Mouse (Mus musculus) liver, embryonic 11.5 days (tissue): ENCODE results near the gene Cntnap2. TPM values are rescaled to one million over a fixed set of nuclear protein-coding genes. Genes with fewer than 3 reads are reported as not detected.
A peak's percentile ranks its signal among the peaks of the same experiment; 100 is the strongest.

Experiments used
- ATAC-seq: fragments of 200-750 bp; cut with Nextera tagmentation; replicated peaks from 2 replicates; pipeline ENCODE4 v1.8.0; 2017; ENCODE audit warnings: moderate number of reproducible peaks, mild to moderate bottlenecking, moderate TSS enrichment, moderate library complexity; ENCODE audit not compliant: low FRiP score
- DNase-seq: peaks from one replicate; pipeline ENCODE4 v3.0.0-alpha.2; 2017; ENCODE audit warnings: low spot score
- H3K27ac ChIP-seq: fragments of 300-500 bp; sonication (generic); 2 replicates; pipeline ENCODE4 v1.5.1; 2014; ENCODE audit warnings: mild to moderate bottlenecking, low read depth, low read length, control low read depth
- H3K27me3 ChIP-seq: fragments of 300-500 bp; sonication (generic); replicated peaks from 2 replicates; pipeline ENCODE4 v1.6.1; 2014; ENCODE audit warnings: low read length, mixed read lengths; ENCODE audit not compliant: control insufficient read depth, insufficient read depth
- H3K36me3 ChIP-seq: fragments of 300-500 bp; sonication (generic); 2 replicates; pipeline ENCODE4 v1.6.1; 2014; ENCODE audit warnings: mild to moderate bottlenecking, low read length, moderate library complexity, mixed read lengths; ENCODE audit not compliant: control insufficient read depth, insufficient read depth
- H3K4me1 ChIP-seq: fragments of 300-500 bp; sonication (generic); replicated peaks from 2 replicates; pipeline ENCODE4 v1.6.1; 2014; ENCODE audit warnings: low read length, mixed read lengths; ENCODE audit not compliant: control insufficient read depth, insufficient read depth
- H3K4me2 ChIP-seq: fragments of 300-500 bp; sonication (generic); 2 replicates; pipeline ENCODE4 v1.6.1; 2014; ENCODE audit warnings: mild to moderate bottlenecking, control low read depth, moderate library complexity
- H3K4me3 ChIP-seq: fragments of 300-500 bp; sonication (generic); 2 replicates; pipeline ENCODE4 v1.5.1; 2014; ENCODE audit warnings: low read depth, low read length, control low read depth
- H3K9ac ChIP-seq: fragments of 300-500 bp; sonication (generic); 2 replicates; pipeline ENCODE4 v1.6.1; 2014; ENCODE audit warnings: low read depth, low read length, control low read depth
- H3K9me3 ChIP-seq: fragments of 300-500 bp; sonication (generic); 2 replicates; pipeline ENCODE4 v1.6.1; 2016; ENCODE audit warnings: low read length, inconsistent platforms, mixed read lengths; ENCODE audit not compliant: control insufficient read depth
- WGBS: fragments of 180-500 bp; shearing (Covaris S2); extraction: QIAGEN DNeasy Blood & Tissue Kit; methylation state at CpG from one replicate; pipeline ENCODE4 v1.1.7; 2014; 5-methylcytosine and 5-hydroxymethylcytosine counted together
- polyA plus RNA-seq: library from polyadenylated mRNA; unstranded; fragments of >200 nt; fragmentation: Nextera tagmentation; extraction: Ambion mirVana; gene quantifications from 2 replicates; pipeline ENCODE4 v1.2.1, GENCODE M21; 2014

Cntnap2 gene
- polyA plus RNA-seq, 1 experiment from 2014 or later: 1.2 TPM

DNA sequence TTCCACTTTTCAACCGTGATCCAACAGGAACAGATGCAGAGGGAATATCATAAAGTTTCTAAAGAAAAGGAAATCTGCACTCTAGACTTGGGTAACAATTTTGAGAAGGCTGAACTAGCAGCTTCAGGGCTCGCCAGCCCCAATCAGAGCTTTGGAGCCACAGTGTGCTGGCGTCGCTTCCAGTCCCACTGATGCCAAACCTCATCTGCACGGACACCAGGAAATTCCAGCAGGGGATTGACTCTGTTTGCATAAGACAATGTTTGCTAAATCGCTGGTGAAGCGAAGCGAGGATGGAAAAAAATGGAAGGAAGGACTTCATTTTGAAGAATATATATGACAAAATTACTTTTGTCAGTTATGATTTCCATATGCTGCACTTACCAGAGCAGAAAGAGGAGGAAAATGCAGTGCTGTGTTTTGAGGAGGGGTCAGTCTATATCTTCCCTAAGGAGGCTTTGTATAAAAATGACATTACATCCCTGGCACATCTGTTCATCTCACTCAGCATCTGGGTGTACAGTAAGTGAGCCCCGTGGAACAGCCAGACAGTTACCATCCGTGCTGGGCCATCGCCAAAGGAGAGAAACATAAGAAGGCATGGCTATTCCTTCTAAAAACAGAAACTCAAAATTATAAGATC, 2245.8 kb downstream of the Cntnap2 start:
- peaks cover 6% of the 10 kb centered on the region; the same call in 1 of the 2 replicates for H3K4me1 ChIP-seq
- no peaks in the 10 kb centered on the region for H3K9me3 ChIP-seq
- no peaks in the 10 kb centered on the region for H3K36me3 ChIP-seq
- no peak overlapping the region for H3K9ac ChIP-seq
- ATAC-seq (no peak), DNase-seq (no peak)
- H3K27me3 ChIP-seq: no peaks in the 10 kb centered on the region
- 77% methylated on average over 11 of the region's 11 CpGs for WGBS
- no peak overlapping the region for H3K27ac ChIP-seq
- no peak overlapping the region for H3K4me2 ChIP-seq
- no peak overlapping the region for H3K4me3 ChIP-seq

DNA sequence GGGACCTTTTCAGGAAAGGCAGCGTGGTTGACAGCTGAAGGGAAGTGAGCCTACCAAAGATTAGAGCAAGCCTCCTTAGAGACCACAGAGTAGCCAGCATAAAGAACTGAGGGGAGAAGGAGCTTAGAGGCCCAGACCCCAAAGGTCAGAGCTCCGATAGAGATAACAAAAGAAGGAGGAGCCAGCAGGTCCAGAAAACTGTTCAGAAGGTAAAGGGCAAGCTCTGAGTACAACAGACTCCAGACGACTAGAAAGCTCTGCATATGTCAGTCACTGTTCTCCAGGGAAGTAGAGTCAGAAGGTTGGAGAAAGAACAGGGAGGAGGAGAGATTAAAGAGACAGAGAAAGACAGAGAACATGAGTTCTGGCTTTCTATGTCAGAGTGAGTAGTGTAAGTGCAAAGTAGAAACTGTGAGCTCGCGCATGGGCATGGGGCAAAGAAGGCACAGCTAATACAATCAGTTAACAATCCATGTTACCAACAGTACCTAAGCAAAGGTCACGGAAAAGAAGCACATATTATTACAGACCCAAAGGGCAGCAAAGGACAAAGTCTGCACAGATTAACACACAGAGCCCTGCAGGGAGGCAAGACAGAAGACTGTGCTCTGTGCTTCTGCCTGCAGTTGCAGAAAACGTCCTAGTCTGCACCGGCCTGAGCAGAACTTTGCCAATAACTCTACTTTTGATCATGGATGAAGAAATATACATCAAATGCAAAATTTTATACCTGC, 2247.1 kb downstream of the Cntnap2 start:
- peaks cover 6% of the 10 kb centered on the region; the same call in 1 of the 2 replicates for H3K4me1 ChIP-seq
- no peak overlapping the region for H3K27ac ChIP-seq
- no peaks in the 10 kb centered on the region for H3K36me3 ChIP-seq
- H3K4me3 ChIP-seq: no peak overlapping the region
- no peak for DNase-seq
- H3K9me3 ChIP-seq: no peaks in the 10 kb centered on the region
- WGBS: 55% methylated on average over 8 of the region's 8 CpGs
- no peaks in the 10 kb centered on the region for H3K27me3 ChIP-seq
- H3K4me2 ChIP-seq: no peak overlapping the region
- no peak for ATAC-seq
- H3K9ac ChIP-seq: no peak overlapping the region

GRCm38 (mm10) chr6:47306954-47307353, 2247.8 kb downstream of the Cntnap2 start:
- Histone ChIP-seq H3K27me3 (no peaks in the 10 kb centered on the region), H3K9me3 (no peaks in the 10 kb centered on the region), H3K4me1 (peaks cover 6% of the 10 kb centered on the region; the same call in 1 of the 2 replicates), H3K27ac (no peak overlapping the region), H3K36me3 (no peaks in the 10 kb centered on the region), H3K4me2 (no peak overlapping the region), H3K4me3 (no peak overlapping the region), H3K9ac (no peak overlapping the region)
- DNase-seq: no peak
- 84% methylated on average over 12 of the region's 12 CpGs for WGBS
- ATAC-seq: no peak

DNA sequence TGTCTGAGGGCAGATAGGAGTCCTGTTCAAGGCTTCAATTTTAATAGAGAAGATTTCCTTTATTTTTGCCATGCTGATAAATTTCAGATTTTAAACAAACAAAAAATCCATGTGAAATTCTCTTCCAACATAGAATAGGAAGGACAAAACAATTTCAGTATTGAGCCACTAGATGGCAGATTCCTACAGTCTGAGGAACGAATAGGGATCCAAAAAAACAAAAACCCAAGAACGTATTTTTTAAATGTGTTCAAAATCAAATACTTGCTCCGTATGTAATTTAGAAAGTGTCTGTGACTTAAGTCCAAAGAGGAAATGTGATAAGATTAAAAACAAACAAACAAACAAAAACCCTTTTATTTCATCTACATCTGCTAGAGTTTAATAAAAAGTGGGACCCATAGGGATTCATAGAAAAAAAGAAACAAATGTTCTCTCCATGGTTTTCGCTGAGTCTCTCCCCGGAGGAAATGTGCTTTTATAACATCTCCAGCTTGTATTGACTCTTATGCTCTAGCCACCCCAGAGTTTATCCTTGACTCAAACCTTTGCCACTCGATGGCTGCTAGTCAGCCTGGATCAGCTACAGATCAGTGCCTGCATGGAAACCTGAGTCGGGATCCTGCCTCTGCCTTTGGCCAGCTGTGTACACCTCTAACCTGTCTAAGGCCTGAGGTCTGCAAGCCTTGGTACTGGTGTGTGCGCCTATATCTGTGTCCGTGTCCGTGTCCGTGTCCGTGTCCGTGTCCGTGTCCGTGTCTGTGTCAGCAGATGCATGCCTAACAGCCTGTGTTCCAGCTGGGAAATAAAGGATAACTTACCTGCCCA, 2255.6 kb downstream of the Cntnap2 start:
- Histone ChIP-seq H3K4me2 (peak overlapping the region; percentile 6; the same call in 1 of the 2 replicates), H3K4me1 (0 out of 2 replicates have a peak, but pooled peaks cover 3% of the 10 kb centered on the region), H3K9me3 (no peaks in the 10 kb centered on the region), H3K36me3 (no peaks in the 10 kb centered on the region), H3K9ac (no peak overlapping the region), H3K27me3 (no peaks in the 10 kb centered on the region), H3K4me3 (no peak overlapping the region), H3K27ac (no peak overlapping the region)
- DNase-seq (no peak), ATAC-seq (no peak)
- 53% methylated on average over 15 of the region's 15 CpGs for WGBS

GRCm38 (mm10) chr6:47315454-47315853, 2256.3 kb downstream of the Cntnap2 start:
- 75% methylated on average over 2 of the region's 2 CpGs for WGBS
- Histone ChIP-seq H3K4me3 (no peak overlapping the region), H3K9me3 (no peaks in the 10 kb centered on the region), H3K4me1 (0 out of 2 replicates have a peak, but pooled peaks cover 3% of the 10 kb centered on the region), H3K9ac (no peak overlapping the region), H3K27me3 (no peaks in the 10 kb centered on the region), H3K27ac (no peak overlapping the region), H3K36me3 (no peaks in the 10 kb centered on the region), H3K4me2 (no peak overlapping the region)
- ATAC-seq: no peak
- DNase-seq: no peak

- no peak overlapping the region for H3K9ac ChIP-seq
- DNase-seq (no peak), ATAC-seq (no peak)
- no peak overlapping the region for H3K27ac ChIP-seq
- no peak overlapping the region for H3K4me3 ChIP-seq
- no peak overlapping the region for H3K4me2 ChIP-seq
- H3K9me3 ChIP-seq: no peaks in the 10 kb centered on the region
- 0 out of 2 replicates have a peak, but pooled peaks cover 3% of the 10 kb centered on the region for H3K4me1 ChIP-seq
- H3K27me3 ChIP-seq: no peaks in the 10 kb centered on the region
- H3K36me3 ChIP-seq: no peaks in the 10 kb centered on the region
Measured at GRCm38 (mm10) chr6:47317253-47317652, 2258.1 kb downstream of the Cntnap2 start.

DNA sequence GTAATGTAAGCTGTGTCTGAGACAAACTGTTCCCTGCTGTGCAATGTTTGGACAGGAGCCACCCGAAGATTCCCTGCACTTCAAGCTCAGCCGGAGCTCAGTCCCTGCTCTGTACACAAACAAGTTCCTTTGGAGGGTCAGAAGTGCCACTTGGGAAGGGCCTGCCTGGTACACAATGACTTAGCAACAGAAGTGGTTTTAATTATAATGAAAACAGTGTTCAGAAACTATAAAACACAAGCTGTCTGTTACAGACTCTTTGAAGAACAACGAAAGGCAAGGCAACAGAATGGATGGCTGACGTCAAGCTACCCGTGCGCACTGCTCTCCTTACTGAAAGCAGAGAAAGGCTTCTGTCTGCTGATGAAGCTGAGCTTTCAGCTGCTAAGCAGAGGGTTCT, 2259.5 kb downstream of the Cntnap2 start:
- Histone ChIP-seq H3K9me3 (no peaks in the 10 kb centered on the region), H3K4me2 (no peak overlapping the region), H3K9ac (no peak overlapping the region), H3K4me1 (peaks cover 8% of the 10 kb centered on the region), H3K27ac (no peak overlapping the region), H3K27me3 (no peaks in the 10 kb centered on the region), H3K4me3 (no peak overlapping the region), H3K36me3 (no peaks in the 10 kb centered on the region)
- 45% methylated on average over 6 of the region's 6 CpGs for WGBS
- DNase-seq (no peak), ATAC-seq (no peak)

DNA sequence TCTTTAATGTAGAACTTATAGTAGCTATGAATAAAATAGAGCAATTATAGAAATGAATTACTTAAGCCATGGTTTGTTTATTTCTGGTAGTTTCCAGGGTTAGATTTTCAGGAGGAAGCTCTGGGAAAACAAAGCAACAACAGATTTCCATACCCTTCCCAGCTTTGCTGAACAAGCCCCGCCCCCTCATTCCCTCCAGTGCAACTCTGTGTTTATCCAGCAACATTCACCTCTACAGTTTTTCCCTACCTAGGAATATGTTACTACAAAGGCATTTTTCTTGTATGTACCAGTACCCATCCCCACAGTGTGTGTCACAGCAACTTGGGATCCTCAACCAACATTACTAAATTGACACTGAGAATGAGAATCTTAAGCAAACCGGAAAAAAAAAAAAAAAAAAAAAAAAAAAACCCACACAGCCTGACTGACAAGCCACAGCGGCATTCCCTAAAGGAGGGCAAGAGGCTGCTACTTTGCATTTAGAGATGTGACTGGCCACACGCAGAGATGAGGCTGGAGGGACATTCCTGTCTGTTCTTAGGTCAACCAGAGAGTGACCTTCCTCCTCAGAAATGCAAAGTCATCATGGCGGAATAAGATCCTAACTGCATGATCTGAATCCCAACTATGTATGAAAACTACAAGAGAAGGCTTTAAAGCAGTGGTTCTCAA, 2260.3 kb downstream of the Cntnap2 start:
- H3K27me3 ChIP-seq: no peaks in the 10 kb centered on the region
- H3K4me3 ChIP-seq: no peak overlapping the region
- H3K9ac ChIP-seq: no peak overlapping the region
- H3K36me3 ChIP-seq: no peaks in the 10 kb centered on the region
- H3K9me3 ChIP-seq: no peaks in the 10 kb centered on the region
- H3K4me1 ChIP-seq: peaks cover 13% of the 10 kb centered on the region
- H3K4me2 ChIP-seq: no peak overlapping the region
- WGBS: 37% methylated on average over 5 of the region's 5 CpGs
- H3K27ac ChIP-seq: no peak overlapping the region
- no peak for DNase-seq
- ATAC-seq: no peak
